Mouse (Mus musculus): ENCODE results near the gene Stx18. TPM values are rescaled to one million over a fixed set of nuclear protein-coding genes. Genes with fewer than 3 reads are reported as not detected.

The Stx18 gene
- total RNA-seq, 1 experiment, result 16.8 TPM

DNA sequence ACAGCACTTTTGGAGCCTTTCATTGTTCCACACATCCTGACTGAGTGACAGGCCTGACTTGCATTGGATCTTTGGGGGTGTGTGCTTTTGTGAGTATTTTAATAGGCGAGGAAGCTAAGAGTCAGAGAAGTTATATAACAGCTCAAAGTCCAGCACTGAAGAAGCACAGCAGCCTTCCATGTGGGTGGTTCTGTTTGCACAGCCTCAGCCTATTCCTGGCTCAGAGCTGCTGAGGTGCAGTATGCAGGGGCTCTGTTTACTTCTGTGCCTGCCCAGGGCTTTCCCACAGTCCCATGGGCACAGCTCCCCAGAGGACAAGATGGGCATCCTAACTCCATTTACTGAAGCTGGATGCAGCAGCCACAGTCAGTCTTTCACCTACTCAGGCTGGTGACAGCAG is 78.5 kb downstream of the Stx18 start:
- Histone ChIP-seq H3K36me3 (ENCODE audit: control insufficient read depth, insufficient read depth, low read length, poor library complexity, severe bottlenecking) (no peaks in the 10 kb centered on the region), H3K9me3 (ENCODE audit: control insufficient read depth, insufficient read depth, low read depth, low read length) (no peaks in the 10 kb centered on the region), H3K4me1 (ENCODE audit: control insufficient read depth in 2 of 2, insufficient read depth in 2 of 2, low read length in 2 of 2, poor library complexity in 1 of 2) (peaks cover 0 to 4% of the 10 kb centered on the region in 2 experiments; a peak in 1 of 4 replicates), H3K4me3 (ENCODE audit: insufficient read depth in 1 of 2, low read depth in 1 of 2, low read length in 2 of 2, poor library complexity in 1 of 2, severe bottlenecking in 1 of 2) (no peak overlapping the region), H3K9ac (ENCODE audit: insufficient read depth, low read depth, low read length, poor library complexity, severe bottlenecking) (no peak overlapping the region), H3K27ac (ENCODE audit: insufficient read depth, low read depth, low read length, poor library complexity, severe bottlenecking) (no peak overlapping the region; the same call in 1 of the 2 replicates)
- in situ Hi-C loops (cut with MboI; ENCODE audit: low sequenced_read_pairs in 2 of 2, unreplicated experiment in 2 of 2), result no loop called here
- TF ChIP-seq HCFC1 (IDR thresholded peaks at IDR 0.05; ENCODE audit: borderline replicate concordance, insufficient read depth, low read length) (no peak), MAFK (IDR thresholded peaks at IDR 0.05; ENCODE audit: insufficient read depth, low read depth, low read length) (no peak), ZC3H11A (IDR thresholded peaks at IDR 0.05; ENCODE audit: borderline replicate concordance, low read depth, low read length) (no peak), ZNF384 (IDR thresholded peaks at IDR 0.05; ENCODE audit: low read depth, low read length) (no peak), CHD2 (IDR thresholded peaks at IDR 0.05; ENCODE audit: low read depth, low read length) (no peak)
- no peak for DNase-seq (ENCODE audit: low read depth, low spot score)

DNA sequence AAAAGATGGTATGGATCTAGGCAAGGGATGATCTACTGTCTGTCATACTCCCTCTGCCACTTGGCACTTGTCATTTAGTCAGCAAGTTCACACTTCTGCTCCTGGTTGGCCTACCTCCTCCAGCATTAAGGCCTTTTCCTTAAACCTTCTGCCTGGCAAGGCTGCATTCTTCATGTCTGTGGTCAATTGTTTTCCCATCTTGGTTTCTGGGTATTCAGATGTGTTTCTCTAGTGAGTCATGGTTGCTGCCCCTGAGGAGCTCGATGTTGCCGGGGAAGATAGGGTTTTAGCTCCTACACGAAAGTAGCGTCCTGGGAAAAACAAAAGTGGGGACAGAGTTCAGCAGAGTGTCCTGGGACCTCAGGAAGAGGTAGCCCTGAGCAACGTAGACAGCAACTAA is 80.7 kb downstream of the Stx18 start:
- Histone ChIP-seq H3K36me3 (ENCODE audit: control insufficient read depth, insufficient read depth, low read length, poor library complexity, severe bottlenecking) (no peaks in the 10 kb centered on the region), H3K9me3 (ENCODE audit: control insufficient read depth, insufficient read depth, low read depth, low read length) (no peaks in the 10 kb centered on the region), H3K9ac (ENCODE audit: insufficient read depth, low read depth, low read length, poor library complexity, severe bottlenecking) (no peak overlapping the region), H3K4me1 (ENCODE audit: control insufficient read depth in 2 of 2, insufficient read depth in 2 of 2, low read length in 2 of 2, poor library complexity in 1 of 2) (peaks cover 0 to 4% of the 10 kb centered on the region in 2 experiments; a peak in 1 of 4 replicates), H3K4me3 (ENCODE audit: insufficient read depth in 1 of 2, low read depth in 1 of 2, low read length in 2 of 2, poor library complexity in 1 of 2, severe bottlenecking in 1 of 2) (no peak overlapping the region), H3K27ac (ENCODE audit: insufficient read depth, low read depth, low read length, poor library complexity, severe bottlenecking) (no peak overlapping the region)
- TF ChIP-seq ZNF384 (IDR thresholded peaks at IDR 0.05; ENCODE audit: low read depth, low read length) (no peak), MAFK (IDR thresholded peaks at IDR 0.05; ENCODE audit: insufficient read depth, low read depth, low read length) (no peak), ZC3H11A (IDR thresholded peaks at IDR 0.05; ENCODE audit: borderline replicate concordance, low read depth, low read length) (no peak), HCFC1 (IDR thresholded peaks at IDR 0.05; ENCODE audit: borderline replicate concordance, insufficient read depth, low read length) (no peak), CHD2 (IDR thresholded peaks at IDR 0.05; ENCODE audit: low read depth, low read length) (no peak)
- no peak for DNase-seq (ENCODE audit: low read depth, low spot score)
- in situ Hi-C loops (cut with MboI; ENCODE audit: low sequenced_read_pairs in 2 of 2, unreplicated experiment in 2 of 2), result no loop called here

DNA sequence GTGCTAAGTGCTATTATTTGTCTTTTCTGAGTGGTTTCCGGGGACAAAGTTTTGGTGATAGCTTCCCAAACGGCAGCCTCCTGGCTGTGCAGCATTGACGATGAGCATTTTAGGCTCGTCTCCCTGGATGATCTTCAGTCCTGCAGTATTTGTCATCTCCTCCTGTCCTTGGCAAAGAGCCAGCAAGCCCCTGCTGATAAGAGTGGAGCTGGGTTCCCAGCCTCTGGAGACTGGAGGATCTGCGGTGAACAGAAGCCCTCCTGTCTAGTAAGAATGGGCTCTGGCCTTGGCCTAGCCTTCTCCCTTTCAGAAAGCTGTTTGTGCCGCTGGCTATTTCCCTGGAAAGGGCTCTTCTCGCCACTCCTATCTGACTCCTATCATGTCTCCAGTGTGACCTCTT is 83.2 kb downstream of the Stx18 start:
- no peaks in the 10 kb centered on the region for H3K36me3 ChIP-seq (ENCODE audit: control insufficient read depth, insufficient read depth, low read length, poor library complexity, severe bottlenecking)
- H3K4me1 ChIP-seq (ENCODE audit: control insufficient read depth in 2 of 2, insufficient read depth in 2 of 2, low read length in 2 of 2, poor library complexity in 1 of 2), result no peaks in the 10 kb centered on the region
- H3K27ac ChIP-seq (ENCODE audit: insufficient read depth, low read depth, low read length, poor library complexity, severe bottlenecking), result no peak overlapping the region
- H3K9ac ChIP-seq (ENCODE audit: insufficient read depth, low read depth, low read length, poor library complexity, severe bottlenecking), result no peak overlapping the region
- in situ Hi-C loops (cut with MboI; ENCODE audit: low sequenced_read_pairs in 2 of 2, unreplicated experiment in 2 of 2), result no loop called here
- DNase-seq (ENCODE audit: low read depth, low spot score), result no peak
- TF ChIP-seq HCFC1 (IDR thresholded peaks at IDR 0.05; ENCODE audit: borderline replicate concordance, insufficient read depth, low read length) (no peak), CHD2 (IDR thresholded peaks at IDR 0.05; ENCODE audit: low read depth, low read length) (no peak), ZC3H11A (IDR thresholded peaks at IDR 0.05; ENCODE audit: borderline replicate concordance, low read depth, low read length) (no peak), ZNF384 (IDR thresholded peaks at IDR 0.05; ENCODE audit: low read depth, low read length) (no peak), MAFK (IDR thresholded peaks at IDR 0.05; ENCODE audit: insufficient read depth, low read depth, low read length) (no peak)
- no peaks in the 10 kb centered on the region for H3K9me3 ChIP-seq (ENCODE audit: control insufficient read depth, insufficient read depth, low read depth, low read length)
- H3K4me3 ChIP-seq (ENCODE audit: insufficient read depth in 1 of 2, low read depth in 1 of 2, low read length in 2 of 2, poor library complexity in 1 of 2, severe bottlenecking in 1 of 2), result no peak overlapping the region

DNA sequence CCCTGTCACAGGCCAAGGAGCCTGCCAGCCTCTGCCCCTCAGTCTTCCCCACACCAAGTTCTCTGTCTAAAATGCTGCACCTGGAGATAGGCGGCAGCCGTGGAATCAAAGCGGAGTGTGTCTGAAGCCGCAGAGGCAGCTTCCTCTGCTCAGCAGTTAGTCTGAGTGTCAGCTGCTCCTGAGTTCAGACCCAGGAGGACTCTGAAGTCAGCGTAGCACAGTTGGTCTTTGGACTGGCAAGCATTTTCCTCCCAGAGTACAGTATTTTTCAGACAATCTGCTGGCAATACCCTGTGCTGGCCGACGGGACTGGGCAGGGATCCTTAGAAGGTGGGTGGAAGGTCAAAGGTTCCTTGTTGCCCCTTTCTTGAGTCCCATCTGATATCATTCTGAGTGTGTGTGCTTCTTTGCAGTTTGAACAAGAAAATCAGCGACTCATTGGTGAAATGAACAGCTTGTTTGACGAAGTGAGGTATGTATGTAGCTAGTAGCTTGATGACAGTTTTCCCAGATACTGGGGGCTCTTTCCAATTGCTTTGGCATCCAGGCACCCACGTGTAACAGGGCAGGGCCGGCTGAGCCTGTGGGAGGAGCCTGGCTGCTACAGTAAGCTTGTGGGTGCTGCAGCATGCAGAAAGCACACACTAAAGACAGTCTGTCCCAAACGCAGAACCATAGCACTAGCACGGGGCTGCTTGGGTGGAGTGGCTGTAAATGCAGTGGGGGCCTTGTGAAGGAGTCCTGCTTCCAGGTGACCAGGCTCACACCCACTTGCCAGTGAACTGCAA is 88.2 kb downstream of the Stx18 start:
- H3K9me3 ChIP-seq (ENCODE audit: control insufficient read depth, insufficient read depth, low read depth, low read length), result no peaks in the 10 kb centered on the region; the same call in 1 of the 2 replicates
- H3K27ac ChIP-seq (ENCODE audit: insufficient read depth, low read depth, low read length, poor library complexity, severe bottlenecking), result no peak overlapping the region
- no peaks in the 10 kb centered on the region for H3K4me1 ChIP-seq (ENCODE audit: control insufficient read depth in 2 of 2, insufficient read depth in 2 of 2, low read length in 2 of 2, poor library complexity in 1 of 2)
- peaks cover 9% of the 10 kb centered on the region; the same call in 1 of the 2 replicates for H3K36me3 ChIP-seq (ENCODE audit: control insufficient read depth, insufficient read depth, low read length, poor library complexity, severe bottlenecking)
- H3K4me3 ChIP-seq (ENCODE audit: insufficient read depth in 1 of 2, low read depth in 1 of 2, low read length in 2 of 2, poor library complexity in 1 of 2, severe bottlenecking in 1 of 2), result no peak overlapping the region
- H3K9ac ChIP-seq (ENCODE audit: insufficient read depth, low read depth, low read length, poor library complexity, severe bottlenecking), result no peak overlapping the region
- TF ChIP-seq HCFC1 (IDR thresholded peaks at IDR 0.05; ENCODE audit: borderline replicate concordance, insufficient read depth, low read length) (no peak), ZC3H11A (IDR thresholded peaks at IDR 0.05; ENCODE audit: borderline replicate concordance, low read depth, low read length) (no peak), CHD2 (IDR thresholded peaks at IDR 0.05; ENCODE audit: low read depth, low read length) (no peak), MAFK (IDR thresholded peaks at IDR 0.05; ENCODE audit: insufficient read depth, low read depth, low read length) (no peak)
- in situ Hi-C loops (cut with MboI; ENCODE audit: low sequenced_read_pairs in 2 of 2, unreplicated experiment in 2 of 2), result no loop called here
- no peak for DNase-seq (ENCODE audit: low read depth, low spot score)

Measured in ES-E14 (cell line).